Mouse (Mus musculus): Measurements from ENCODE around the gene Agap1. TPM values are rescaled to one million over a fixed set of nuclear protein-coding genes. Genes with fewer than 3 reads are reported as not detected.
A peak's percentile ranks its signal among the peaks of the same experiment; 100 is the strongest.

Gene Agap1
- 100 to 1,000 TPM; 224 to 253 TPM for total RNA-seq (2021)
- long read RNA-seq, experiment 1, partial matches to known transcripts = 1 of 25 reads
- long read RNA-seq, experiment 1, other reads (novel, unspliced or antisense) = 24 of 25 reads
- long read RNA-seq, experiment 2, full-length matches to known transcripts = 1 of 11 reads
- long read RNA-seq, experiment 2, partial matches to known transcripts = 0 of 11 reads
- long read RNA-seq, experiment 2, other reads (novel, unspliced or antisense) = 10 of 11 reads

DNA sequence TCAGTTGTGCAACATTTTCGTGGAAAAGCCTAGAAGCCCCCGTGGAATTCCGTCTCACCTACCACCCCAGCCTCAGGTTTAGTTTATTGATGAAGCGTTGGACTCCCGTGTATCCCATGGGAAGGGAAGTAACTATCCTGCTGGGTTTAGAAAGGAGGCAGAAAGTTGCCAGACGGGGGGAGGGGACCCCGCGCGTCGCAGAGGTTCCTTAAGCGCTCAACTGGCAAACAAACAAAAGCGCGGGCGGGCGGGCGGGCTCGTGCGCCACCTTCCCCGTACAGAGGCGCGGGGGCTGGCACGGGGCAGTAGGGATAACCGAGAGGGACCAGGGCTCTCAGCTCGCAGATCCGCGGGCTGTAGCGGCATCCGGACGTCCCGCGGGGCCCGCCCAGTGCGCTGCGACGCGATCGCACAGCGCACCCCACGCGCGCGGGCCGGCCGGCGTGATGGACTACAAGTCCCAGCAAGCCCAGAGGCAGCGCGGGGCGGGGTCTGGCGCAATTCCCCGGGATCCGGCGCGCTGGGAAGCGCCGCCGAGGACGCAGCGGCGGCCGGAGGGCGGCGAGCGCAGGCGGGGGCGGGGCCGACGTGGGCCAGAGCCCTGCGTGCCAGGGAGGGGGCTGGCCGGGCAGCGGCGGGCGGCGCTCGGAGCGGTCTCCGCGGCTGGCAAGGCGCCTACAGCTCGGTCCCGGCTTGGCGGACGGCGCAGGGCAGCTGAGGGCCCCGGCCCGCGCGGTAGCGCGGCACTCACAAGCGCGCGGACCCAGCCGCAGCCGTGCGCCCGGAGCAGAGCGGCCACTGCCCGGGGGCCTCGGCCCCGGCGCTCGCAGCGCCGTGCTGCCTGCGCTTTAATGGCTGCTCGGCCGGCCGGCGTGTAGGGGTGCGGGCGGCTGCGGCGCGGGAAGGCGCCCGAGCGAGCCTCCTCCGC lies at the start of gene Agap1:
TSS of gene Agap1 (plus strand) at position 611 of the 928 bp plus-strand sequence.
- DNase-seq (ENCODE audit: low spot score in 2 of 2) = peak; percentile 92 to 94

DNA sequence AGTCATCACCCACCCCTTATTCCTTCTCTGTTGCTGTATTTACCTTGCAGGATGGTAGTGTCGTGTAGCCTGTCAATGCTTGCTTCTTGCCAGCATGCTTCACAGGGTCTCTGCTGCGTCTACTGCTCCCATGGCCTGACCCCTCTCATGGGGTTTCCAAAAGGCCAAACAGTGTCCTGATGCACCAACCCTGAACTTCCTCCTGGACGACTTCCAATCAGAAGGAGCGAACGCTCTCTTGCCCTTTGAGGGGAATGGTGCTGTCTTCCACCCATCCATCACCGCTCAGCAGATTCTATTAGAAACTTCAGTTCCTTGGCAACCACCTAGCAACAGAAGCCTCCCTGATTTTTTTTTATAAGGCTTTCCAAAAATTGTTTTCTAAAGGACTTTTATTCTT lies 48.6 kb upstream of the Agap1 start:
- no peak for DNase-seq (ENCODE audit: low spot score in 2 of 2)

- no peak for DNase-seq (ENCODE audit: low spot score in 2 of 2)
Measured at GRCm38 (mm10) chr1:89407986-89408385, 46.6 kb upstream of the Agap1 start.

- no peak for DNase-seq (ENCODE audit: low spot score in 2 of 2)
Measured at GRCm38 (mm10) chr1:89413122-89413521, 41.5 kb upstream of the Agap1 start.

GRCm38 (mm10) chr1:89414563-89414962 lies 40.0 kb upstream of the Agap1 start:
- DNase-seq (ENCODE audit: low spot score in 2 of 2) = no peak

GRCm38 (mm10) chr1:89416929-89417328 lies 37.7 kb upstream of the Agap1 start:
- peak; percentile 56 to 72 for DNase-seq (ENCODE audit: low spot score in 2 of 2)

DNA sequence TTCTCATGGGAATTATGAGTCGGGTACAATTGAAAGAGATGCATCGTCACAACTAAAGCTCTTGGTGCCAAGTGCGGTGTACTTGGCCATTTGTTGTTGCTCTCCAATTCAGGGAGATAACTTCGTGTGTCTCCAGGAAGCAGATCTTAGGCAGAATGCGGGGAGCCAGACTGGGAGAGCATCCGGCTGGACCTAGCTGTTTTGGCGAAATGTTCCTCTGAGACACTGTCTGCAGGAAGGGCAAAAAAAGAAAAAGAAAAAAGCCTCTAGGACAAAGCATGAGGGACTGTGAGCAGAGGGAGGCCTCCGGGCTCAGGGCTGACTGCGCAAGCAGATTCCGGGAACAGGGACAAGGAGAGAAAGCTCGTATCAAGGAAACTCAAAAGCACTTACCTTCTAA lies 34.0 kb upstream of the Agap1 start:
- DNase-seq (ENCODE audit: low spot score in 2 of 2) = no peak

DNA sequence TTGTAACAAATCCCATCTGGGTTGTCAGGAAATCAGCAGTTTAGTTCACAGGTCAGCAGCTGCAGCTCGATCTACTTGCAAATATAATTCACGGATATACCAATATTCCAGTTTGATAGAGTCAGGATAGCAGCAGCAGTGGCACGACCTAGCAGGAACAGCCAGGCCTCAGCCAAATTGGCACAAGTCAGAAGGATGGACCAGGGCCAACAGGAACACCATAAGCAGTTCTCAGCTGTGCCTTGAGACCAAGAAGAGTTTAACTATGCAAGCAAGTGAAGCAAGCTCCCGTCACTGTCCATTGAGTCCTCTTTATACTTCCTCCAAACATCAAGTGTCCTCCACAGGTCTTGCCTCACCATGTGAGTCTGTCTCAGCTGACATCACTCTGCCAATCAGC lies 33.2 kb upstream of the Agap1 start:
- DNase-seq (ENCODE audit: low spot score in 2 of 2) = no peak

- DNase-seq (ENCODE audit: low spot score in 2 of 2) = no peak
Measured at GRCm38 (mm10) chr1:89424563-89424962, 30.0 kb upstream of the Agap1 start.

- no peak for DNase-seq (ENCODE audit: low spot score in 2 of 2)
Measured at GRCm38 (mm10) chr1:89426137-89426536, 28.5 kb upstream of the Agap1 start.

GRCm38 (mm10) chr1:89428671-89429070 lies 25.9 kb upstream of the Agap1 start:
- no peak for DNase-seq (ENCODE audit: low spot score in 2 of 2)

DNA sequence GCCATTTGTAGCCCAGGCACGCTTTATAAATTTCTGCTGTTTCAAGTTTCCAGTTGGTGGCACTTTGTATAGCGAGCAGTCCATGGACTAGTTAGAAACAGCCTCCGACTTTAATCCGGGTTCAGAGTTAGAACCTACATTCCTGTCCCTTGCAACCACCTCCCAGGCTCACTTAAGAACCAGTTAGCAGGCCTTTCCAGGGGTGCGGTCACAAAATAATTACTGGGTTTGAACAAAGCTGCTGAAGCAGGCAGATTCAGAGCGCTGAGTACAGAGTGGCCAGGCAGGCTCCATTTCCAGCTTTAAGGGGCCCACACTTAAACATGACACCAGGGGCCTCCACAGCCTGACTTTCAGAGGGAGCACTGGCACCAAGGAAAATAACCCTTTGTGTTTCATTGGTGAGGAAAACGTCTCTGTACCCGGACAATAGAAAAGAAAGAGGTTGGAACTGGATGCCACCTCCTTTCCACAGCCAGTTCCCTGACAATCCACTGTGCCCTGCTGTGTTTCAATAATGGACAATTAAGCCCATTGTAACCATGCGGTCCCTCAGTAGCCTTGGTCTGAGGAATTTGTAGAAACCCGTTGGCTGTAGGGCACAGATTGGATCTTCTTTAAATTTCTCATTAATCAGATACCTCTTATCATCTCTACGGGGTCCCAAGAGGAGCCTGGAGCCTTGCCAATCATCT lies 24.5 kb upstream of the Agap1 start:
- no peak for DNase-seq (ENCODE audit: low spot score in 2 of 2)

- DNase-seq (ENCODE audit: low spot score in 2 of 2) = no peak
Measured at GRCm38 (mm10) chr1:89439351-89439750, 15.3 kb upstream of the Agap1 start.

GRCm38 (mm10) chr1:89441236-89441897 lies 13.2 kb upstream of the Agap1 start:
- DNase-seq (ENCODE audit: low spot score in 2 of 2) = no peak

DNA sequence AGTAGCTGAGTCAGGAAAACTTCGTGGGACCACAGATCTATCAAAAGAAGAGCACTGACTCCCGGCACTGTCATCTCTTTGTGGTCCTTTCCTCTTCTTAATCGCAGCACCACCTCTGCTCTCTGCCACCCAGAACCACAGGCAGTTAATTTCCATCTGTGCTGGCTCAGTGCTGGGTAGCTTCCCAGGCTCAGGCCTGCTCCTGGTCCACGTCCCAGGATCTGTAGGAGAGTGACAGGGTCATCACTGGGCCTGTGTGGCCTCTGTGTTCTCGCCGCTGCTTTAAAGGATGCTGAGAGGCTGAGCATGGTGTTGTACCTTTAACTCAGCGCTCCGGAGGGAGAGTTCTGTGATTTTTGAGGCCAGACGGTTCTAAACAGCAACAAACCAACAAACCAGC lies 11.1 kb upstream of the Agap1 start:
- DNase-seq (ENCODE audit: low spot score in 2 of 2) = no peak

- DNase-seq (ENCODE audit: low spot score in 2 of 2) = no peak
Measured at GRCm38 (mm10) chr1:89444014-89444413, 10.6 kb upstream of the Agap1 start.

DNA sequence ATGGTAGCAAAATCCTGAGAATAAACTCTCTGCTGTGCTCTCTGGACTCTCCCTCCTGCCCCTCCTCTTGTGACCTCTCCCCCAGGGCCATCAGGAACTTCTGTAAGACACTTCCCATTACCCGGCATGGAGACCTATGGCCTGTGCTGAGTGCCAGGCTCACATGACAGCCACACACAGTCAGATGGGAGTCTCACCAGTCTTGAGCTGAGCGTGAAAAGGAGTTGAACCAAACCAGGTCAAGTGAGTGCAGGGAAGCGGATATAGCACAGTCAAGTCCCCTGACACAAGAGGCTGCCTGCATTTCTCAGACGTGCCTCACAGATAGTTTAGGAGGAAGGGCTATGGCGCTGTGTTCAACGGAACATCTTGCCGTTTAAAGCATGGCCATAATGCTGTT lies 4.5 kb upstream of the Agap1 start:
- no peak for DNase-seq (ENCODE audit: low spot score in 2 of 2)

- no peak for DNase-seq (ENCODE audit: low spot score in 2 of 2)
Measured at GRCm38 (mm10) chr1:89452138-89452537, 2.5 kb upstream of the Agap1 start.

GRCm38 (mm10) chr1:89453666-89454065 lies 940 bp upstream of the Agap1 start:
- DNase-seq (ENCODE audit: low spot score in 2 of 2) = no peak

- DNase-seq (ENCODE audit: low spot score in 2 of 2) = peak; percentile 40 to 53
Measured at GRCm38 (mm10) chr1:89455421-89456091, 950 bp downstream of the Agap1 start.

GRCm38 (mm10) chr1:89456456-89456855 lies 1.9 kb downstream of the Agap1 start:
- no peak for DNase-seq (ENCODE audit: low spot score in 2 of 2)

All from left cerebral cortex, adult 18-20 months (tissue).